Mouse (Mus musculus) adrenal gland (tissue): ENCODE results near the gene Cyp2t4.

Experiments used
- intact Hi-C: fragments of 180-260 bp; cut with DNase I; formaldehyde crosslinking; loops from one replicate; pipeline ENCODE4 v1.15.1; 2025
- long read RNA-seq, 2 experiments: library from polyadenylated mRNA; unstranded; transcript quantifications; one replicate each; pipeline ENCODE4 v2.0.0; 2020; ENCODE audit warnings: borderline replicate concordance in 1 of 2; ENCODE audit not compliant: insufficient replicate concordance in 1 of 2

Gene Cyp2t4
- long read RNA-seq, experiment 1, result 0 reads
- long read RNA-seq, experiment 2, result 0 reads

DNA sequence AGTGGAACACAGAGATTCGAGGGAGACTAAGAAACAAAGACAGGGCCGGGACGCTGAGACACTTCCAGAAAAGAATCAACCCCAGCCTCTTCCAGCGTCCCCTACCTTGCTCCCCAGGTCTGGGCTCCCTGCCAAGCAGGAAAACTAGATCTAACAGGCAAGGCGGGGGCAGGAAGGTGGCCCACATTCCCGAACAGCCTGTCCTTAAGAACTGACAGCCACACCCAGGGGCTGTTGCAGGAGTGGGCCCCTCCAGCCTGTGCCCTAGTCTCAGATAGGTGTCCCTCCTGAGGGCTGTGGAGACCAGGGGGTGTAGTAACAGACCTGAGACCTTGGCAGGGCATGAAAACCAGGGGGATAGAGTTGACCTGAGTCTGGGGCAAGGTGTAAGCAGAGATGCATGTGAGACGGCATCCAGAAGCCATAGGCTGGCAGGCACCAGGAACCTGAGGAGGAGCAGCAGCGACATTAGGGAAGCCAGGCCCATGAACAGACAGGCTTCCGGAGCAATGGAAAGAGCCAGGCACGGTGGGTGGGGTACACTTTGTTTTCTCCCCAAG is at the start of gene Cyp2t4:
TSS of gene Cyp2t4 (plus strand) at position 510 of the 560 bp plus-strand sequence.
- intact Hi-C loops, result no loop called here

DNA sequence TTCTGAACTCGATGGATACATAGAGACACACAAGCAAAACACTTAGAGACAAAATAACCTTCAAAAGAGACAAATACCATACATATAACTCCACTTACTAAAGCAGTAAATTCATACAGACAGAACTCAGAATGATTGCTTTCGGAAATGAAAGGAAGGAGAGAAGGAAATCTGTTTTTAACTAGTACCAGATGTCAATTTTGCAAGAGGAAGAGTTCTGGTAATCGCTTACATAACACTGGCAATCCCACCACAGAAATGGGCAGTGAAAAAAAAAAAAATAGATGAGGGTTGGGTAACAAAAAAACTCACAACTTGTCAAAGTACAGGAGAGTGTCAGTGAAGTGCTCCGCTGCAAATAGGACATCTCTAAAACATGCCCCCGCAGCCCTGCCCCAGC is 48.6 kb upstream of the Cyp2t4 start:
- intact Hi-C loops, result no loop called here

DNA sequence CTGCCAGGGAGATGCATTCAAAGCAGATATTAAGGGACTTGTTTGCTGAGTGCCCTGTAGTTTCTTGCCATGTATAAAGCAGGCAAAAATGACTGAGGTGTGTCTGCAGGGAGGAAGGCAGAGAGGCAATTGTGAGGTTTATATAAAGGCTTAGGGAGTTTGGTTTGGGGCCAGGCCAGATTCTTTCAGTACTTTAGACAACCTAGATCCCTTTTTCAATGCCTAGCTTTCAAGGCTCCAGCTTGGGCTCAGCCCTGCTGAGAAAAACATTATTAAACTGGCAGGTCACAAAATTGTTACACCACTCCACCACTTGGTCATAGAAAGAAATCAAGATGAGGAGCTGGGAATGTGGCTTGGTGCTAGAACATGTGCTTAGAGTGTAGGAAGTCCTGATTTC is 43.2 kb upstream of the Cyp2t4 start:
- intact Hi-C loops, result no loop called here

DNA sequence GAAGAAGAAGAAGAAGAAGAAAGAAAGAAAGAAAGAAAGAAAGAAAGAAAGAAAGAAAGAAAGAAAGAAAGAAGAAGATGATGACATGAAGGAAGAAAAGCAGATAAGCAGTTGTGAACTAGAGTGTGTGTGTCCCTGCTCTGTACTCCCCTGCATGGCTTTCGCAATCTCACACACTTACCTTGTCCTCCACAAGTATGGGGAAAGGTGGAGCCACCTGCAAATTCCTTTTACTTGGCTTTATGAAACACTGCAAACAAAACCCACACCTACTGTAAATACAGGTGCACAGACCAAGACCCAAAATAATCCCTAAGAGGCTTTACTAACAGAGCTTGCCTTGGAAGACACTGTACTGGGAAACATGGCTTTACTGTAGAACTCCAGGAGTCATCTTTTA is 42.5 kb upstream of the Cyp2t4 start:
- intact Hi-C loops, result no loop called here

DNA sequence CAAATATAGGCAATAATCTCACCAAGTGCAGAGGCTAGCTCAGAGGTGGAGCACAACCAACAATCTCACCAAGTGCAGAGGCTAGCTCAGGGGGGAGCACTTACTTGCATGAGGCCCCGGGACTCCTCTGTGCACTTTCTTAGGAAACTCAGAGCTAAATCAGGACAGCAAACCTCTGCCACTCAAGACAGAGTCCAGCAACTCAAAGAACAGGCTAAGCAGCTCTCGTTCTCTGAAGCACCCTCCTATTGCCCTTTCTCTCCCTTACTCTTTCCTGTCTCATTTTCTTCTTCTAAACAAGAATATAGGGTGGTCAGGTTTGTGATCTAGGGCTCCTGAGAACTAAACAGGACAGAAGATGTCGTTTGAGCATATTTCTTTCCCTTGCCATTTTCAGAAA is 41.5 kb upstream of the Cyp2t4 start:
- intact Hi-C loops, result no loop called here

DNA sequence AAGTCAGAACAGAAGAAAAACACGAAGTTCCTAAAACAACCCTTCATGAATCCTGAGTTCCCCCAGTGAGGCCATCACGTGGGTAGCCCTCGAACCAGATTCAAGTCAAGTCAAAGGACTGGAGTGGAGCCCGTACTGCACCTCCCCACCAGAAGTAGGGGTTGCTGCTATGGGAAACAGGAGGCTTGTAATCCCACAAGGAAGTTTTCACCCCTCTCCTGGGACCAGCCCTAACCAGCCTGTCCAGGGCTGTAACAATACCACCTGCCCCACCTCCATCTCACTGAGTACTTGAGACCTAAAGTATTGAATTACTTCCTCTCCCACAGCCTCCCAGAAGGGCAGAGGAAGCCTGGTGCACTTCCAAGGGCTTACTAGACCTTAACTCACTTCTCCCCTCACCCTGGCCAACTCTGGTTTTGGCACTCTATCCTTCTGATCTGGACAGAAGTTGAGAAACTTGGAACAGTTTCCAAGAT is 35.4 kb upstream of the Cyp2t4 start:
- intact Hi-C loops, result no loop called here

DNA sequence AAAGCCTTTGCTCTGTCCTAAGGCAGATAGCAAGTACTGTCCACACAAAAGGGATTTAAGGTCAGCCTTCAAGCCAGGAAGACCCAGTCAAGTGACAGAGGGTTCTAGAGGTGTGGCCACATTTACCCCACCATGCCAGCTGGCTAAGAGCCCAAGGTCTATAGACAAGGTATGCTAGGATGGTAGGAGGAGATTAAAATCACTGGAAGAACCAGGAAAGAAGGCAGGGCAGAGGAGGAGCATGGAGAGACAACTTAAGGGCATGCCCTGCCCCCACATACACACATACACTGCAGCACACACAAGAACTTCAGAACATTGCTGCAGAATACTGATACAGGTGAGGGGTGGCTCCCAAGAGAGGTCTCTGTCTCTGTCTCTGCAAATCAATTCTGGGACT is 33.8 kb upstream of the Cyp2t4 start, which contains the start of gene Cyp2f2:
TSS of gene Cyp2f2 (plus strand) at position 234 of the 400 bp plus-strand sequence.
- intact Hi-C loops, result no loop called here

DNA sequence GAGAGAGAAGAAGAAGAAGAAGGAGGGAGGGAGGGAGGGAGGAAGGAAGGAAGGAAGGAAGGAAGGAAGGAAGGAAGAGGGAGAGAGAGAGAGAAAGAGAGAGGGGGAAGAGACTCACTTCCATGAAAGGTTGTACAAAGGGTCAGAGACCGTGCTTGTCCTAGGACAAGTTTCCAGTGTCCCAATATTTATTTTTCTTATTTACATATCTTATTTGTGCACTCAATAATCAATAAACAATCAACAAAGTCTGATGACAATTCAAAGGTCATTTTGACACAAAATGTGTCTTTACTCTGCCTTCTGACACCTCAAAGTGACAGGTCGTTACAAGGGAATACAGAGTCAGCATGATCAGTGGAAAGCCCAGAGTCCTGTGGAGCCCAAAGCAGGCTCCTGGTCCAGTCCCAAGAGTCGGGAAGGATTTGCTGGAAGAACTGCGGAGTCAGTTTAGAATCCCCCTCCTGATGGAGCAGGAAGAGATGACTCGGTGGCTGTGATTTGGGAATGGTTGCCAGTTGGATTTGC is 29.1 kb upstream of the Cyp2t4 start:
- intact Hi-C loops, result no loop called here

DNA sequence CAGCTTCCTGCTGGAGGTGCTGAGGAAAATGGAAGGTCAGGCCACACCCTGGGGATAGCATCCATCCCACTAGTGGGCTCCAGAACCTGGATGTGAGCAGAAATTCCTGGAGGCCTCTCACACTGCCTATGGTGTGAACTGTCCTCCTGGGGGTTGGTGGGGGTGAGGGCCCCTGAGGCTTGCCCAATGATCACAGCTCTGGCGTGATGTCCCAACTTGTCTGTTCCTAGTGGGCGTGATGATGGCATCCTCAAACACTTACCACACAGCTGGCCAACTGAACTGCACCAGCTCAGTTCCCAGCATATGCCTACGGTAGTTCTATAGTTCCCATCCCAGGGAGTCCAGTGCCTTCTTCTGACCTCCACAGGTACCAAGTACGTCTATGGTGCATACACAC is 28.5 kb upstream of the Cyp2t4 start:
- intact Hi-C loops, result loop anchor here (5.0 kb wide), 1 partner anchor 348 kb away; no protein-coding TSS in a partner anchor

DNA sequence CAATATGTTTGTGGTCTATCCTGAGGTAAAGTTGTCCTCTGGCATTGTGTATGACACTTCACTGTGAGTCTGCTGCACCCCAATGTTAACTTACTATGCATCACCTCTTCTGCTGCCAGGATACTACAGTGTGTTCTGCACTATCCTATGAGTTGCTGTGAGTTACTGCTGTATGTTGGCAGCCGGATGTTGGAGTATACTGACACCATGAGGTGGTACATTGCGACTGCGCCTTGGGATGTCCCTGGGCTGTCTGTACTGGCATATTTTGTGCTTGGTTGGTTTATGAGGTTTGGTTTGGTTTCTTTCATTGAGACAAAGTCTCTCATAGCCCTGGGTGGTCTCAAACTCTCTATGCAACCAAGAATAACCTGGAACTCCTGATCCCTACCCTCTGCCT is 25.4 kb upstream of the Cyp2t4 start:
- intact Hi-C loops, result loop anchor here (5.0 kb wide), 1 partner anchor 351 kb away; no protein-coding TSS in a partner anchor

DNA sequence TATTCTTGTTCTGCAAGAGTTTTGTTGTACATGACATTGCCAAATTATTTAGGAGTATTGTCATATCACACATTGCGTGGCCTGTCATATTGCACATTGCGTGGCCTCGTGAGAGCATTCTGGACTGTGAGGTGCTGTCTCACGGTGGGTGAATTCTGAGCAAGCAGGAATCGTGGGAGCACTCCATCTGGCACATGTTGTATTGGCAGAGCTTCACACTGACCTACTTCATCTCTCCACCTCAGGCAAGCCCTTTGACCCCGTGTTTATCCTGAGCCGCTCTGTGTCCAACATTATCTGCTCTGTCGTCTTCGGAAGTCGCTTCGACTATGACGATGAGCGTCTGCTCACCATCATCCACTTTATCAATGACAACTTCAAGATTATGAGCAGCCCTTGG is 24.6 kb upstream of the Cyp2t4 start:
- intact Hi-C loops, result loop anchor here (5.0 kb wide), 1 partner anchor 352 kb away; no protein-coding TSS in a partner anchor

DNA sequence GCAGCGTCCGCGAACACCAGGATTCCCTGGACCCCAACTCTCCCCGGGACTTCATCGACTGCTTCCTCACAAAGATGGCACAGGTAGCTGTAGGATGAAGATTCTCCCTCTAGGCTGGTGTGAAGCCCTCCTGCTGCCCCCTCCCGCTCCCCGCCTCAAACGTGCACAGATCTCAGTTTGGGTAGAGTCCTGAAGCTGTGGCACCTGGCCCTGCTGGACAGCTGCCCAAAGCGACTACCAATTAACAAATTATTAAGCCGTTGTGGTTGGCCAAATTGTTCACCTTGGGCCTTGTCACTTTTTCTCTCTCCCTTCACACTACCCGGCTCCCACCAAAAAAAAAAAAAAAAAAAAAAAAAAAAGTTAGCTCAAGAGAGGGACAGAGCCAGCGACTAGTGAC is 23.7 kb upstream of the Cyp2t4 start:
- intact Hi-C loops, result loop anchor here (5.0 kb wide), 1 partner anchor 353 kb away; no protein-coding TSS in a partner anchor

DNA sequence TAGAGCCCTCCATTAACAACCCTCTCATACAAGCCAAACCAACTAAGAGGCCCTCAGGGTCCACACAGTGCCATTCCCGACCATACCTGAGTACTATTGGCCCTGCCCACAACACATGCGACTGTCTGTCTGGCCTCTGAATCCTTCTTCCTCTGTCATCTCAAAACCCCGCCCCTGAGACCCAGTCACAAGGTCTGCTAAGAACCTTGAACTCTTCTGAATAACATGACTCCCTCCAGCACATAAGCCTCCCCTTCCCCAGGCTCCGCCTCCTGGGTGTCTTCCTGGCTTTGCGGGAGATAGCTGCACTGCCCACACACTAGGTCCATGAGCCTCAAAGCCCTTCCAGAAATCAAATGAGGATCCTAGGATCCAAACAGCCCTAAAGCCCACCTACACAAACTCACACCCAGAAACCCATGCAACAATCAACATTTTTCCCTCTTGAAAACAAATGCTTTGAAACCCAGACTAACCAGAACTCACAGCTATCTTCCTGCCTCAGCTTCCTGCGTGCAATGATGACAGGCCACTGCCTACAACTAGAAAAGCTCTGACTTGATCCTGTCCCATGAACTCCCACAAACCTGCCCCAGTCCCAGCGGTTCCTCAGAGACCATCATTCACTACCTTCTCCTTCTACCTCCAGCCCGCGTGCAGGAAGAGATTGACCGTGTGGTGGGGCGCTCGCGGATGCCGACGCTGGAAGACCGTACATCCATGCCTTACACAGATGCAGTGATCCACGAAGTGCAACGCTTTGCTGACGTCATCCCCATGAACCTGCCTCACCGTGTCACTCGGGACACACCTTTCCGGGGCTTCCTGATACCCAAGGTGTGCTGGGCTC is 22.8 kb upstream of the Cyp2t4 start:
- intact Hi-C loops, result no loop called here

DNA sequence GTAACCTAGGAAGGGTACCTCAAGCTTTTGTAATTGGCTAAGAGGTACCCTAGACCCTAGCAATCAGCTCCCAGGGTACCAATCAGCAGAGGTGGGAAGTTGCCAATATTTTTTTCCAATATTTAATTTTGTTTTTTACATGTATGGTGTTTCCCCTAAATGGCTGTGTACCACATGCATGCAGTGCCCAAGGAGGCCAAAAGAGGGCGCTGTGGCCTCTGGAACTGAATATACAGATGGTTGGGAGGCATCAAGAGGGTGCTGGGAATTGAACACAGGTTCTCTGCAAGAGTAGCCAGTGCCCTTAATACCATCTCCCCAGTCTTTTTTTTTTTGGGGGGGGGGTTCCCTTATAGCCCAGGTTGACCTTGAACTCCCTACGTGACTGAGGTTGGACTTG is 22.1 kb upstream of the Cyp2t4 start:
- intact Hi-C loops, result no loop called here

DNA sequence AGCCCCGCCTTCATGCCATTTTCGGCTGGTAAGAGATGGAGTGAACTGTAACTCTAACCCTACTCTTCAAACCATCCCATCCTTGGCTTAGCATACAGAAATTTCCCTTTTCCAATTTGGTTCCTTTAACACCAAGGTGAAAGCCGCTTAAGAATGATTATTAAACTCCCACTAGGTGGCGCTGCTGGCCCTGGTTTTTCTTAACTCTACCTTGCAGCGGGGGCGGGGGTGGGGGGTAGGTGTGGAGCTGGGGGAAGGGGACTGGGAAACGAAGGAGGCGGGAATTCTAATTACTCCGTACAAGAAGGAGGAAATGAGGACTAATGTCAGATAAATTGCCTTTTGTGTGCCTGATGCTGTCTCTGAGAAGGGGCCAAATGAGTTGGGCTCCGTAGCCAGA is 20.9 kb upstream of the Cyp2t4 start:
- intact Hi-C loops, result loop anchor here (2.0 kb wide), 1 partner anchor 152 kb away; no protein-coding TSS in a partner anchor

DNA sequence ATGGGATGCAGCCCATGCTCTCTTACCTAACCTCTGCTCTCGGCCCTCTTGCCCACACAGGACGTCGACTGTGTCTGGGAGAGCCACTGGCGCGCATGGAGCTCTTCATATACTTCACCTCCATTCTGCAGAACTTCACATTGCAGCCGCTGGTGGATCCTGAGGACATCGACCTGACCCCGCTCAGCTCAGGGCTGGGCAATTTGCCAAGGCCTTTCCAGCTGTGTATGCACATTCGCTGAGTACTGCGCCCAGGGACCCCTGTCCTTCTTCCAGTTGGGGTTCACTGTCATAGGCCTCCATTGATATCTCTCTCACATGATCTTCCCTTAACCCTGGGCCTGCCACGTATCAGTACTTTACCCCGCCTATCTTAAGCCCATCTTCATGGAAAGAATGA is 20.4 kb upstream of the Cyp2t4 start:
- intact Hi-C loops, result loop anchor here (2.0 kb wide), 1 partner anchor 152 kb away; no protein-coding TSS in a partner anchor

DNA sequence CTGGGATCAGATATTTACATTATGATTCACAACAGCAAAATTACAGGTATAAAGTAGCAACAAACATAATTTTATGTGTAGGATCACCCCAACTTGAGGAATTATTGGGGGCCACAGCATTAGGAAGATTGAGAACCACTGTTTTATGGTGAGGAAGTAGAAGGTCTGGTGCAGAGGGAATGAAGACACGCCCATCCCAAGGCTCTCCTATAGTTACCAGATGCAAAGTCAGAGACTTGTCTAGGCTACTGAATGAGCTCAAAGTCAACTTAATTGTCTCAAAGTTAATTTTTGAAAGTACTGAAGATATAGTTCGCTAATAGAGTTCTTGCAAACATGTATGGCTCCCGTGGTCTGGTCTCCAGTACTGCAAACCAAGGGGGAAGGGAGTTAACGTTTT is 19.8 kb upstream of the Cyp2t4 start:
- intact Hi-C loops, result loop anchor here (2.0 kb wide), 1 partner anchor 151 kb away; no protein-coding TSS in a partner anchor

DNA sequence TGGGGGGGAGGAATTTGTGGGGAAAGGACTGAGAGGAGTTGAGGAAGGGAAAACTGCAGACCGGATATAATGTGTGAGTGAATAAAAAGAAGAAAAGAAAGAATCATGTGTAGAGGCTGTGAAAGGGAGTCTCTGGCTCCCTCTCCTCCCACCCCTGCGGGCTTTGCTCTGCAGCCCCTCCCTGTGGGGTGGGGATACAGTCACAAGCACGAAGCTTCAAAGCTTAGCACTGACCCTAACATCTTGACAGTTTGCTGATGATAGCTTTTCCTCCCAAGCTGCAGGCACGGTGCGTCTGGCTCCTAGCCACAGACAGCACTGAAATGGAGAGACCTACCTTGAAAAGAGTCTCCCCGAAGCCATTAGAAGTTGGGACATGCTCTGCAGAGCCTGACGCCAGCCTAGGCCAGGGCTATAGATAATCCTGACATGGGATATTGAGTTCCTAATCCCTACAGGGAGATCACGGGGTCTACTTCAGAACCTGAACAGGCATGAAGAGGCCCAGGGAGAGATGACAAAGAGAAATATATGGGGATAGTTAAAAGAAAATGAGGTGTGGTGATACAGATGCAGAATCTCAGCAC is 17.0 kb upstream of the Cyp2t4 start:
- intact Hi-C loops, result no loop called here

DNA sequence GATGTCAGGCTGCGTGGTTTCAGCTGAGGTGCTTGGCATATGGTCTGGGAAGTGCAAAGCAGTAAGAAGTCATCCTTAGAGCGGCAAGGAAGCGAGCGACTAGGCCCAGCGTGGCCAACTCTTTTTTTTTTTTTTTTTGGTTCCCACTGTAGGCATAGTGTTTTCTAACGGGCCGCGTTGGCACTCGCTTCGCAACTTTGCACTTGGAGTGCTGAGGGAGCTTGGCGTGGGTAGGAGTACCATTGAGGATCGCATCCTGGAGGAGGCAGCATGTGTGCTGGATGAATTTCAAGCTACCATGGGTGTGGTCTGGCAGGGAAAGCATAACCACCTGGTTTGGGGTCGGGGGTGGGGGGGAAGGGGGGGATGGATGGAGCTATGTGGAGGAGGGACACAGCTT is 2.5 kb downstream of the Cyp2t4 start:
- intact Hi-C loops, result loop anchor here (5.0 kb wide), 1 partner anchor 131 kb away; no protein-coding TSS in a partner anchor

DNA sequence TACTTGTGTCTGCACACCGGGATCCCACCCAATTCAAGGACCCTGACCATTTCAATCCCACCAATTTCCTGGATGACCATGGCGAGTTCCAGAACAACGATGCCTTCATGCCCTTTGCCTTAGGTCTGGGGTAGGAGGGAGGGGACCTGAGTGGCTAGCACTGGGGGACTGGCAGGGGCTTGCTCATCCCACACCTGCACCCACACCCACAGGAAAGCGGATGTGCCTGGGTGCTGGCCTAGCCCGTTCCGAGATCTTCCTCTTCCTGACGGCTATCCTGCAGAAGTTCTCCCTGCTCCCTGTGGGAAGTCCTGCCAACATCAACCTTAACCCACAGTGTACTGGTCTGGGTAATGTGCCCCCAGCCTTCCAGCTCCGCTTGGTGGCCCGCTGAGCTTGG is 4.7 kb downstream of the Cyp2t4 start:
- intact Hi-C loops, result loop anchor here (5.0 kb wide), 1 partner anchor 129 kb away; no protein-coding TSS in a partner anchor

DNA sequence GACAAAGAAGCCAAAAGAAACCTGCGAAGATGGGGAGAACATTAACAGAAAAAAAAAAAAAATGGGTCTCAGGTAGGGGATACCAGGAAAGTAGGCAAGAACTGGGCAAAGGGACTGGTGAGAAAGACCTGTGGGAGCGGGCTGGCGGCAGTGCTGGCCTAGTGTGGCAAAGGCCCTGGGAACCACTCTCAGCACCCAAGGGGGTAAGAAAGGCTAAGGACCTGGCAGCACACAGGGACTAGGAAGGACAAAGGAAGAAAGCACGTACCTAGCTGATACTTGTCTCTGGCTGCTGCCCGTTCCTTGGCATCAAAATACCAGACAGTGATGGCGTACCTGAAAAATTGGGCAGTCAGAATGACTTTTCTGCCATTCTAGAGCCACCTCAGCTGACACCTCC is 5.7 kb downstream of the Cyp2t4 start:
- intact Hi-C loops, result loop anchor here (5.0 kb wide), 1 partner anchor 128 kb away; no protein-coding TSS in a partner anchor
